Mouse (Mus musculus) kidney, adult 10 weeks (tissue): ENCODE data around the gene Ptpra. TPM values are rescaled to one million over a fixed set of nuclear protein-coding genes. Genes with fewer than 3 reads are reported as not detected.

Source experiments
- polyA plus RNA-seq: library from polyadenylated mRNA; stranded (reverse); fragments of 350-450 nt; fragmentation: Illumina TruSeq; extraction: RNeasy Lipid Tissue Mini Kit (QIAGEN cat#74804); gene quantifications from one replicate; pipeline ENCODE4 v1.2.3, GENCODE M21; 2014; ENCODE audit warnings: low read depth, low replicate concordance

The Ptpra gene
- 135 TPM for polyA plus RNA-seq

DNA sequence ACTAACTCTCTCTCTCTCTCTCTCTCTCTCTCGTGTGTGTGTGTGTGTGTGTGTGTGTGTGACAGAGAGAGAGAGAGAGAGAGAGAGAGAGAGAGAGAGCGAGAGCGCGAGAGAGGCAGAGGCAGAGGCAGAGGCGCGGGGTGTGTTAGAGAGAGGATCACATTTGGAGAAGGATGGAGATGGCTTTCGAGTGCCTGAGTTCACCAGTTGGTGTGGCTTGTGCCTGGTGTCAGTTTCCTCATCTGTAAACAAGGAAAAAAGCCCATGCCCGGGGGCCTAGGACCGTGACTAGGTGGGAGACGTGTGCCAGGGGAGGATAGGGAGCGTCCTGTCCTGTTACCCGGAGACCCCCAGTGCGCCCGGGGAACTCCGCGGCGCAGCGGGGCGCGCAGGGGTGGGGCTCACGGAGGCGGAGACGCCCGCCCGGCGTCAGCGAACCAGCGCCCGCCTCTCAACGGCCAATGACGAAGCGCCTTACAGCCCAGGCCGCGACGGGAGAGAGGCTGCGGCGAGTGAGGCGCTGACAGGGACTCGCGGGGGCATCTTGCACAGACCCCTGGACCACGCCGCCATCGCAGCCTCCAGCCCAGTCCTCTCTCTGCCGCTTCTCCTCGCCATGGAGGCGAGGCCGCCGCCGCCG is at the start of gene Ptpra:
TSS of gene Ptpra (plus strand) at position 485 of the 640 bp plus-strand sequence.

DNA sequence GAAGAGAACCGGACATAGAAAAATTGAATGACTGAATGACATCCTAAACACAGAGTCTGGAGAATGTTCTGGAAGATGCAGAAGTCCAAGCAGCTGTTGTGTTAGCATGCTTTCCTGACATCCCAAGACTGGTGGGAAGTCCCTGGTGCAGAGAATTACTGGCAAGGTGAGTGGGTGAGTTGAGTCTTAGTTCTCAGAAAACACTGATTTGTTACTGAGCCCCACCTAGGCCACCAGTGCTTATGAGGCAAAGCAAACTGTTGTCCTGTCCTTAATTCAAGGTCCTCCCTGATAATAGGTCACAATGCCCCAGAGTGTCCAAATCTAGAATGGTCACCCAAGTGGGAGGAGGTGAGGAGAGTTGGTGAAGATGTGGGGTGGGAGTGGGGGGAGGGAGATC is 45.1 kb upstream of the Ptpra start, which contains the start of the genes Gm28372 and 1700020A23Rik:
TSS of gene Gm28372 (plus strand) at position 301 of the 400 bp plus-strand sequence.
TSS of gene 1700020A23Rik (plus strand) at position 321 of the 400 bp plus-strand sequence.

DNA sequence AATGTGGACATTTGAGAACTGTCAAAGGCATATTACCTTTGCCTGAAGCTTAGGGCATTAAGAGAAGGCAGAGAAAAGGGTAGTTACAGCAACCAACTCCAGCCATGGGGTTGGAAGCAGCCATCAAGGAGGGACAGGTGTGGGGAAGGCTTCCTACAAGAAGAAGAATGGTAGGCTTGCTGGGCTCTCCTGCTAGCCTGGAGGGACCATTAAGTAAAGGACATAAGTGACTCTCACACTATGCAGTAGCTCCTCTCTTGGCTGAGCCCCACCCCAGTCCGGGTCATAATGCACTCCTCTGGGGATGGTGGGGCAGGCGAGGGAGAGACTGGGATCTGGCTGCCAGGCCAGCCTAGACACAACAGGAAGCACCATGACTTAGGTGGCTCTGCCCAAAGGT is 43.9 kb upstream of the Ptpra start, which contains the start of gene Tmem239:
TSS of gene Tmem239 (plus strand) at position 301 of the 400 bp plus-strand sequence.

DNA sequence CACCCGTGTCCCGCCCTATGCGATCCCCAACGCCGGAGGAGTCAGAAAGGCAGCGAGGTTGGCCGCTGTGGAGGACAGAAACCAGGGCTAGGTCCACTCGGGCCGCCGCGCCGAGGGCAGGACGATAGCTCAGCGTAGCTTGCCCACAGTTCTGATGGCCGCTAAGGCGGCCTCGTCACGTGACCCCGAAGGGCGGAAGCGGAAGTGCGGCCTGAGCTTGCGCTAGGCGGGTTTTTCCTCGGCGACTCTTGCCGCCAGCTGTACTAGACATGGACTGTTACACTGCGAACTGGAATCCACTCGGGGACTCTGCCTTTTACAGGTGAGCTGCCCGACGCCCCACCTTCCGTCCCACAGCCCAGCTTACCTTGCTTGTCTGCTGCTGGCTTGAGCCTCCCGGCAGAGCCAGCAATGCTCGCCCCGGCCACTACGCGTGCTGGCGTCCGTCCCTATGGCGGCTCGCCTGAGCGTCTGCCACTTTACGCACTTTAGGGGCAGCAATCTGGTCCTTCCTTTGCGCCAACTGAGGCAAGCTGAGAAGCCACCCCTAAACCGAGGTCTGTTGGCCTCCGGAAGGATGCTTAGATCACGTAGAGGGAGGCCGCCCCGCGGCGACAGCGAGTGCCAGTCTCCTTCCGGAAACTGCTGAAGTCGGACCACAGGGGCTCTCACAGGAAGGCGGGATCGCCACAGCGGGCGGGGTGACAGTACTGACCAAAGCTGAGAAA is 25.8 kb upstream of the Ptpra start, which contains the start of the genes Vps16 and Pced1a:
TSS of gene Vps16 (plus strand) at position 214 of the 728 bp plus-strand sequence.
TSS of gene Pced1a (minus strand) at position 576 of the 728 bp plus-strand sequence.

DNA sequence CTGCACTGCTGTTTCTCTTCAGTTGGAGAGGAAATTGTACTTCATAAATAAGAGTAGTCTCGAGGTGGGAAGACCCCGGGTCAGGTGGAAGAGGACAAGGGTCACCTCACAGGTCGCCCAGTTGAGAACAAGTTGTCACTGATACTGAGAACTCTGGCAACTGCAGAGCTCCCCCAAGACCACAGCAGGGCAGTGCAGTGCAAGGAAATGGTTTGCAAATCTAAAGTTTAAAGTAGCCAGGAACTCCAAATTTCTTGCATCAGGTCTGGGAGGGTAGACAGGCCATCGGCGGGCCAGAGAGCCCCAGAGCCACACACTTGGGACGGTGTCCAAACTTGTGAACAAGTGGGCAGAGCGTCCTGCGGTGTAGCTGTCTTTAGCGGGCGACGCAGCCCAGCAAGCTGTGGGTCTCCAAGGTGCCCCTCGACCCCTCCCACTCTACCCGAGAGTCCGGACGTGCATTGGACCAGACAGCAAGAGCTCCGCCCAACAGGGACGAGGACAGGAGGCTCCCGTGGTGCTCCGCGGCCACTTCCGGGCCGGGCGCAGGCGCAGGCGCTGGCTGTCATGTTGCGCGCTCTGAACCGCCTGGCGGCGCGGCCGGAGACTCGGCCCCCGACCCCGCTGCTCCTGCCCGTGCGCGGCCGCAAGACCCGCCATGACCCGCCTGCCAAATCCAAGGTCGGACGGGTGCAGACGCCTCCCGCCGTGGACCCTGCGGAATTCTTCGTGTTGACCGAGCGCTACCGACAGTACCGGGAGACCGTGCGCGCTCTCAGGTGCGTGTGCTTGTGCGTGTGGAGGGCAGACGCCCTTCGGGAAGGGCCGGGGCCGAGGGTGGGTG is 113.4 kb downstream of the Ptpra start, which contains the start of gene Mrps26:
TSS of gene Mrps26 (plus strand) at position 531 of the 844 bp plus-strand sequence.

DNA sequence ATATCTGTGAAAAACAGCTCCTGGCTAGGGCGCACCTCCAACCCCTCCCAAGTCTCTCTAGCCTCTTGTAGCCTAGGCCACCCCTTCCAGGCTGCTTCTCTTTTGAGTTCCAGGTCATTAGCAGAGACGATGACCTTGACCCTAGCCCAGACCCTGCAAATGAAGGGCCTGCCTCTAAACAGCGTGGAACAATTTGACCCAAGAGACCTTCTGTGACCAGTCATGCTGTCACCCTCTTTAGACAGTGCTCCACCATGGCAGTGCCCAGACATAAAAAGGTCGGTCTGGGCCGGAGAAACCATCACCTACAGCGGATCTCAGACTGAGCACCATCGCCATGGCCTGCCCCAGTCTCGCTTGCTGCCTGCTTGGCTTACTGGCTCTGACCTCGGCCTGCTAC is 125.8 kb downstream of the Ptpra start, which contains the start of gene Oxt:
TSS of gene Oxt (plus strand) at position 301 of the 400 bp plus-strand sequence.

GRCm38 (mm10) chr2:130582552-130582951 is 132.5 kb downstream of the Ptpra start, which contains the start of gene Avp:
TSS of gene Avp (minus strand) at chr2:130582554.

Other genes with a start within 250 kb of the Ptpra start
- gene Nop56, start 175.8 kb upstream of the Ptpra start, polyA plus RNA-seq: 30.7 TPM
- 192 TPM for gene Idh3b, start 165.7 kb upstream of the Ptpra start, polyA plus RNA-seq
- not detected for gene Ebf4, start 155.1 kb upstream of the Ptpra start, polyA plus RNA-seq
- not detected for gene Cpxm1, start 52.7 kb upstream of the Ptpra start, polyA plus RNA-seq
- not detected for gene Gm28372, start 45.0 kb upstream of the Ptpra start, polyA plus RNA-seq
- not detected for gene 1700020A23Rik, start 45.0 kb upstream of the Ptpra start, polyA plus RNA-seq
- gene Tmem239, start 43.8 kb upstream of the Ptpra start, polyA plus RNA-seq: not detected
- 13.0 TPM for gene Vps16, start 25.9 kb upstream of the Ptpra start, polyA plus RNA-seq
- gene Pced1a, start 25.6 kb upstream of the Ptpra start, polyA plus RNA-seq: 4.3 TPM
- 1.3 TPM for gene Mrps26, start 113.5 kb downstream of the Ptpra start, polyA plus RNA-seq
- gene Oxt, start 125.9 kb downstream of the Ptpra start, polyA plus RNA-seq: not detected
- not detected for gene Avp, start 132.3 kb downstream of the Ptpra start, polyA plus RNA-seq
- gene Fastkd5, start 179.7 kb downstream of the Ptpra start, polyA plus RNA-seq: 27.5 TPM
- gene Ubox5, start 179.8 kb downstream of the Ptpra start, polyA plus RNA-seq: 4.6 TPM
- 16.7 TPM for gene Lzts3, start 192.5 kb downstream of the Ptpra start, polyA plus RNA-seq
- 15.0 TPM for gene Ddrgk1, start 214.4 kb downstream of the Ptpra start, polyA plus RNA-seq
- gene Itpa, start 217.3 kb downstream of the Ptpra start, polyA plus RNA-seq: 37.6 TPM
- 2.8 TPM for gene Slc4a11, start 247.2 kb downstream of the Ptpra start, polyA plus RNA-seq